Mouse (Mus musculus) limb, embryonic 10.5 days (tissue): ENCODE measurements around the gene Ssbp3. TPM values are rescaled to one million over a fixed set of nuclear protein-coding genes. Genes with fewer than 3 reads are reported as not detected.

Source experiments
- DNase-seq: peaks from one replicate; pipeline ENCODE4 v3.0.0-alpha.2; 2017; ENCODE audit warnings: low spot score
- H3K27ac ChIP-seq: fragments of 300-500 bp; sonication (generic); 2 replicates; pipeline ENCODE4 v1.5.1; 2016; ENCODE audit warnings: mild to moderate bottlenecking
- H3K27me3 ChIP-seq: fragments of 300-500 bp; sonication (generic); 2 replicates; pipeline ENCODE4 v1.6.1; 2016; ENCODE audit warnings: low read depth, mild to moderate bottlenecking; ENCODE audit not compliant: poor library complexity, severe bottlenecking
- H3K36me3 ChIP-seq: fragments of 300-500 bp; sonication (generic); 2 replicates; pipeline ENCODE4 v1.6.1; 2016; ENCODE audit warnings: mild to moderate bottlenecking, moderate library complexity
- H3K4me1 ChIP-seq: fragments of 300-500 bp; sonication (generic); 2 replicates; pipeline ENCODE4 v1.6.1; 2016
- H3K4me3 ChIP-seq: fragments of 300-500 bp; sonication (generic); 2 replicates; pipeline ENCODE4 v1.5.1; 2016; ENCODE audit warnings: mild to moderate bottlenecking, moderate library complexity
- H3K9me3 ChIP-seq: fragments of 300-500 bp; sonication (generic); replicated peaks from 2 replicates; pipeline ENCODE4 v1.6.1; 2016; ENCODE audit warnings: mild to moderate bottlenecking
- WGBS: fragments of 180-500 bp; shearing (Covaris S2); methylation state at CpG from one replicate; pipeline ENCODE4 v1.1.7; 2016; 5-methylcytosine and 5-hydroxymethylcytosine counted together
- polyA plus RNA-seq: library from polyadenylated mRNA; unstranded; fragments of >200 nt; fragmentation: Nextera tagmentation; extraction: Ambion mirVana; gene quantifications from 2 replicates; pipeline ENCODE4 v1.2.1, GENCODE M21; 2016

Ssbp3 gene
- polyA plus RNA-seq, 1 experiment from 2014 or later = 250 TPM

GRCm38 (mm10) chr4:106989226-106989983 is 78.9 kb downstream of the Ssbp3 start:
- Histone ChIP-seq H3K36me3 (peaks cover 75% of the 10 kb centered on the region), H3K27me3 (no peaks in the 10 kb centered on the region), H3K9me3 (no peaks in the 10 kb centered on the region), H3K4me1 (peaks cover 64% of the 10 kb centered on the region), H3K27ac (no peak overlapping the region), H3K4me3 (no peak overlapping the region)
- no peak for DNase-seq
- WGBS = 69% methylated on average over 10 of the region's 10 CpGs

- H3K36me3 ChIP-seq = peaks cover 76% of the 10 kb centered on the region
- no peak overlapping the region for H3K4me3 ChIP-seq
- H3K9me3 ChIP-seq = no peaks in the 10 kb centered on the region
- H3K27me3 ChIP-seq = no peaks in the 10 kb centered on the region
- 96% methylated on average over 5 of the region's 5 CpGs for WGBS
- no peak overlapping the region for H3K27ac ChIP-seq
- peaks cover 58% of the 10 kb centered on the region for H3K4me1 ChIP-seq
- no peak for DNase-seq
Observed at GRCm38 (mm10) chr4:106993053-106993452, 82.6 kb downstream of the Ssbp3 start.

- H3K4me1 ChIP-seq = peaks cover 57% of the 10 kb centered on the region
- 89% methylated on average over 5 of the region's 5 CpGs for WGBS
- H3K4me3 ChIP-seq = no peak overlapping the region
- H3K9me3 ChIP-seq = no peaks in the 10 kb centered on the region
- no peak for DNase-seq
- H3K27me3 ChIP-seq = no peaks in the 10 kb centered on the region
- H3K27ac ChIP-seq = no peak overlapping the region
- H3K36me3 ChIP-seq = peaks cover 82% of the 10 kb centered on the region
Observed at GRCm38 (mm10) chr4:106994252-106994651, 83.8 kb downstream of the Ssbp3 start.

- no peak overlapping the region for H3K27ac ChIP-seq
- DNase-seq = no peak
- H3K36me3 ChIP-seq = peaks cover 80% of the 10 kb centered on the region
- WGBS = 94% methylated on average over 6 of the region's 6 CpGs
- H3K4me3 ChIP-seq = no peak overlapping the region
- no peaks in the 10 kb centered on the region for H3K9me3 ChIP-seq
- no peaks in the 10 kb centered on the region for H3K27me3 ChIP-seq
- H3K4me1 ChIP-seq = peaks cover 57% of the 10 kb centered on the region
Observed at GRCm38 (mm10) chr4:106995069-106995468, 84.6 kb downstream of the Ssbp3 start.

GRCm38 (mm10) chr4:106995513-106995912 is 85.0 kb downstream of the Ssbp3 start:
- no peaks in the 10 kb centered on the region for H3K27me3 ChIP-seq
- 93% methylated on average over 5 of the region's 5 CpGs for WGBS
- peaks cover 62% of the 10 kb centered on the region for H3K4me1 ChIP-seq
- H3K27ac ChIP-seq = no peak overlapping the region
- no peak for DNase-seq
- H3K4me3 ChIP-seq = no peak overlapping the region
- H3K36me3 ChIP-seq = peaks cover 75% of the 10 kb centered on the region
- H3K9me3 ChIP-seq = no peaks in the 10 kb centered on the region

- no peak for DNase-seq
- H3K9me3 ChIP-seq = no peaks in the 10 kb centered on the region
- no peaks in the 10 kb centered on the region for H3K27me3 ChIP-seq
- H3K27ac ChIP-seq = no peak overlapping the region
- peaks cover 65% of the 10 kb centered on the region for H3K36me3 ChIP-seq
- WGBS = 76% methylated on average over 13 of the region's 13 CpGs
- H3K4me3 ChIP-seq = no peak overlapping the region
- peaks cover 71% of the 10 kb centered on the region for H3K4me1 ChIP-seq
Observed at GRCm38 (mm10) chr4:106996305-106997076, 86.0 kb downstream of the Ssbp3 start.

GRCm38 (mm10) chr4:107001259-107001810 is 90.8 kb downstream of the Ssbp3 start:
- no peak overlapping the region for H3K4me3 ChIP-seq
- 47% methylated on average over 5 of the region's 5 CpGs for WGBS
- H3K27ac ChIP-seq = 0 out of 2 replicates have a peak overlapping the region, but pooled peaks have one; percentile 21
- no peak for DNase-seq
- H3K27me3 ChIP-seq = no peaks in the 10 kb centered on the region
- peaks cover 72% of the 10 kb centered on the region for H3K36me3 ChIP-seq
- peaks cover 85% of the 10 kb centered on the region for H3K4me1 ChIP-seq
- no peaks in the 10 kb centered on the region for H3K9me3 ChIP-seq

GRCm38 (mm10) chr4:107001916-107002488 is 91.5 kb downstream of the Ssbp3 start:
- no peak for DNase-seq
- H3K36me3 ChIP-seq = peaks cover 75% of the 10 kb centered on the region
- H3K4me1 ChIP-seq = peaks cover 79% of the 10 kb centered on the region
- no peaks in the 10 kb centered on the region for H3K9me3 ChIP-seq
- H3K27ac ChIP-seq = 0 out of 2 replicates have a peak overlapping the region, but pooled peaks have one; percentile 21
- WGBS = 48% methylated on average over 14 of the region's 14 CpGs
- H3K4me3 ChIP-seq = no peak overlapping the region
- no peaks in the 10 kb centered on the region for H3K27me3 ChIP-seq

- no peak overlapping the region for H3K27ac ChIP-seq
- no peak for DNase-seq
- H3K4me3 ChIP-seq = no peak overlapping the region
- H3K9me3 ChIP-seq = no peaks in the 10 kb centered on the region
- 88% methylated on average over 11 of the region's 11 CpGs for WGBS
- peaks cover 76% of the 10 kb centered on the region for H3K36me3 ChIP-seq
- H3K27me3 ChIP-seq = no peaks in the 10 kb centered on the region
- peaks cover 73% of the 10 kb centered on the region for H3K4me1 ChIP-seq
Observed at GRCm38 (mm10) chr4:107002517-107003165, 92.1 kb downstream of the Ssbp3 start.

- no peak overlapping the region for H3K27ac ChIP-seq
- H3K9me3 ChIP-seq = no peaks in the 10 kb centered on the region
- H3K4me3 ChIP-seq = no peak overlapping the region
- no peaks in the 10 kb centered on the region for H3K27me3 ChIP-seq
- 69% methylated on average over 2 of the region's 2 CpGs for WGBS
- peaks cover 68% of the 10 kb centered on the region for H3K4me1 ChIP-seq
- peaks cover 74% of the 10 kb centered on the region for H3K36me3 ChIP-seq
- no peak for DNase-seq
Observed at GRCm38 (mm10) chr4:107003199-107003598, 92.7 kb downstream of the Ssbp3 start.

GRCm38 (mm10) chr4:107003786-107004185 is 93.3 kb downstream of the Ssbp3 start:
- H3K9me3 ChIP-seq = no peaks in the 10 kb centered on the region
- 88% methylated on average over 3 of the region's 3 CpGs for WGBS
- H3K4me1 ChIP-seq = peaks cover 63% of the 10 kb centered on the region
- no peak overlapping the region for H3K4me3 ChIP-seq
- DNase-seq = no peak
- H3K27ac ChIP-seq = no peak overlapping the region
- peaks cover 75% of the 10 kb centered on the region for H3K36me3 ChIP-seq
- no peaks in the 10 kb centered on the region for H3K27me3 ChIP-seq

GRCm38 (mm10) chr4:107004346-107004745 is 93.8 kb downstream of the Ssbp3 start:
- H3K4me1 ChIP-seq = peaks cover 58% of the 10 kb centered on the region
- no peak for DNase-seq
- no peaks in the 10 kb centered on the region for H3K9me3 ChIP-seq
- no peak overlapping the region for H3K27ac ChIP-seq
- 79% methylated on average over 3 of the region's 3 CpGs for WGBS
- peaks cover 75% of the 10 kb centered on the region for H3K36me3 ChIP-seq
- no peak overlapping the region for H3K4me3 ChIP-seq
- no peaks in the 10 kb centered on the region for H3K27me3 ChIP-seq
